Mouse (Mus musculus) MEL (cell line): ENCODE measurements around the gene Gm49661. TPM values are rescaled to one million over a fixed set of nuclear protein-coding genes. Genes with fewer than 3 reads are reported as not detected.

Experiments used
- DNase-seq: peaks from one replicate; pipeline ENCODE4 v3.0.0; 2011; ENCODE audit warnings: low read depth, low spot score
- H3K27ac ChIP-seq: 2 replicates; pipeline ENCODE4 v1.5.1; 2012; ENCODE audit warnings: low read depth, mild to moderate bottlenecking, control low read depth, low read length, moderate library complexity; ENCODE audit not compliant: control insufficient read depth
- H3K27me3 ChIP-seq, 2 experiments: fragments of 150-350 bp in 1 of 2; sonication (generic) in 1 of 2; 2 replicates each; pipeline ENCODE4 v1.6.1; 2012; ENCODE audit warnings: low read length in 2 of 2, mild to moderate bottlenecking in 2 of 2, improper control_type of control experiment in 1 of 2, moderate library complexity in 1 of 2; ENCODE audit not compliant: insufficient read depth in 2 of 2, control insufficient read depth in 1 of 2
- H3K36me3 ChIP-seq, 2 experiments: 2 replicates each; pipeline ENCODE4 v1.6.1; 2012 to 2014; ENCODE audit warnings: low read length in 2 of 2, improper control_type of control experiment in 1 of 2, inconsistent platforms in 1 of 2, mild to moderate bottlenecking in 1 of 2; ENCODE audit not compliant: insufficient read depth in 2 of 2, control insufficient read depth in 1 of 2
- H3K4me1 ChIP-seq, 2 experiments: fragments of 150-350 bp in 1 of 2; sonication (generic) in 1 of 2; 2 replicates each; pipeline ENCODE4 v1.6.1; 2012; ENCODE audit warnings: low read length in 2 of 2, improper control_type of control experiment in 1 of 2, mild to moderate bottlenecking in 1 of 2; ENCODE audit not compliant: insufficient read depth in 2 of 2, control insufficient read depth in 1 of 2
- H3K4me3 ChIP-seq, 2 experiments: fragments of 150-350 bp in 1 of 2; sonication (generic) in 1 of 2; 2 replicates each; pipeline ENCODE4 v1.5.1; 2012; ENCODE audit warnings: low read depth in 2 of 2, low read length in 2 of 2, mild to moderate bottlenecking in 2 of 2, moderate library complexity in 2 of 2, control low read depth in 1 of 2, improper control_type of control experiment in 1 of 2; ENCODE audit not compliant: control insufficient read depth in 1 of 2, insufficient read depth in 1 of 2
- H3K79me2 ChIP-seq: 2 replicates; pipeline ENCODE4 v1.6.1; 2012; ENCODE audit warnings: mild to moderate bottlenecking, low read length, moderate library complexity; ENCODE audit not compliant: control insufficient read depth, poor library complexity, insufficient read depth
- H3K9ac ChIP-seq: 2 replicates; pipeline ENCODE4 v1.6.1; 2012; ENCODE audit warnings: low read depth, mild to moderate bottlenecking, control low read depth, low read length, moderate library complexity; ENCODE audit not compliant: control insufficient read depth, poor library complexity, severe bottlenecking
- H3K9me3 ChIP-seq: fragments of 150-350 bp; sonication (generic); replicated peaks from 2 replicates; pipeline ENCODE4 v1.6.1; 2012; ENCODE audit warnings: mild to moderate bottlenecking, low read length, improper control_type of control experiment, moderate library complexity; ENCODE audit not compliant: insufficient read depth
- BHLHE40 ChIP-seq: IDR thresholded peaks from 2 replicates; pipeline ENCODE4 v1.6.1; 2012; ENCODE audit warnings: low read depth, mild to moderate bottlenecking, inconsistent platforms, low read length, improper control_type of control experiment, borderline replicate concordance
- CTCF ChIP-seq, 3 experiments: IDR thresholded peaks in 2 of 3; conservative IDR thresholded peaks in 1 of 3; 2 replicates each; pipeline ENCODE4 v1.5.1; 2011 to 2012; ENCODE audit warnings: low read length in 3 of 3, low read depth in 2 of 3, mild to moderate bottlenecking in 2 of 3, improper control_type of control experiment in 1 of 3, inconsistent platforms in 1 of 3, mixed read lengths in 1 of 3, moderate library complexity in 1 of 3; ENCODE audit not compliant: control insufficient read depth in 1 of 3, insufficient read depth in 1 of 3, poor library complexity in 1 of 3, severe bottlenecking in 1 of 3
- E2F4 ChIP-seq: IDR thresholded peaks from 2 replicates; pipeline ENCODE4 v1.6.1; 2011; ENCODE audit warnings: low read depth, low read length, improper control_type of control experiment, borderline replicate concordance
- ELF1 ChIP-seq: IDR thresholded peaks from 2 replicates; pipeline ENCODE4 v1.6.1; 2014; ENCODE audit warnings: low read depth, mild to moderate bottlenecking, inconsistent platforms, low read length, improper control_type of control experiment, moderate library complexity
- ETS1 ChIP-seq: IDR thresholded peaks from 2 replicates; pipeline ENCODE4 v1.6.1; 2012; ENCODE audit warnings: low read depth, mild to moderate bottlenecking, inconsistent platforms, low read length, improper control_type of control experiment, moderate library complexity
- GABPA ChIP-seq: IDR thresholded peaks from 2 replicates; pipeline ENCODE4 v1.6.1; 2012; ENCODE audit warnings: low read depth, mild to moderate bottlenecking, inconsistent platforms, low read length, improper control_type of control experiment, moderate library complexity
- HCFC1 ChIP-seq: IDR thresholded peaks from 2 replicates; pipeline ENCODE4 v1.6.1; 2012; ENCODE audit warnings: low read depth, mild to moderate bottlenecking, inconsistent platforms, low read length, improper control_type of control experiment, moderate library complexity
- JUND ChIP-seq: IDR thresholded peaks from 2 replicates; pipeline ENCODE4 v1.6.1; 2011; ENCODE audit warnings: low read depth, mild to moderate bottlenecking, improper control_type of control experiment, low read length
- MAX ChIP-seq: IDR thresholded peaks from 2 replicates; pipeline ENCODE4 v1.6.1; 2011; ENCODE audit warnings: low read length, improper control_type of control experiment
- MAZ ChIP-seq: IDR thresholded peaks from 2 replicates; pipeline ENCODE4 v1.6.1; 2012; ENCODE audit warnings: low read depth, mild to moderate bottlenecking, inconsistent platforms, low read length, improper control_type of control experiment
- MEF2A ChIP-seq: IDR thresholded peaks from 2 replicates; pipeline ENCODE4 v1.6.1; 2014; ENCODE audit warnings: low read depth, mild to moderate bottlenecking, inconsistent platforms, low read length, improper control_type of control experiment; ENCODE audit not compliant: poor library complexity, insufficient replicate concordance, severe bottlenecking; ENCODE audit errors: extremely low read depth
- MXI1 ChIP-seq: IDR thresholded peaks from 2 replicates; pipeline ENCODE4 v1.6.1; 2011; ENCODE audit warnings: mild to moderate bottlenecking, low read depth, low read length, improper control_type of control experiment
- MYB ChIP-seq: IDR thresholded peaks from 2 replicates; pipeline ENCODE4 v1.6.1; 2011; ENCODE audit warnings: mild to moderate bottlenecking, low read depth, low read length, improper control_type of control experiment
- MYC ChIP-seq: IDR thresholded peaks from 2 replicates; pipeline ENCODE4 v1.6.1; 2011; ENCODE audit warnings: low read depth, mild to moderate bottlenecking, low read length, improper control_type of control experiment, moderate library complexity
- NELFE ChIP-seq: IDR thresholded peaks from 2 replicates; pipeline ENCODE4 v1.6.1; 2011; ENCODE audit warnings: low read depth, low read length, improper control_type of control experiment
- POLR2A ChIP-seq, 2 experiments: IDR thresholded peaks; 2 replicates each; pipeline ENCODE4 v1.6.1; 2011 to 2012; ENCODE audit warnings: low read length in 2 of 2, mild to moderate bottlenecking in 2 of 2, control low read depth in 1 of 2, improper control_type of control experiment in 1 of 2, low read depth in 1 of 2, moderate library complexity in 1 of 2; ENCODE audit not compliant: control insufficient read depth in 1 of 2, insufficient read depth in 1 of 2, poor library complexity in 1 of 2
- POLR2AphosphoS5 ChIP-seq: IDR thresholded peaks from 2 replicates; pipeline ENCODE4 v1.6.1; 2012; ENCODE audit warnings: low read depth, borderline replicate concordance, mild to moderate bottlenecking, inconsistent platforms, low read length, moderate library complexity, mixed read lengths
- RAD21 ChIP-seq: IDR thresholded peaks from 2 replicates; pipeline ENCODE4 v1.6.1; 2011; ENCODE audit warnings: mild to moderate bottlenecking, low read depth, low read length, improper control_type of control experiment
- SIN3A ChIP-seq: IDR thresholded peaks from 2 replicates; pipeline ENCODE4 v1.6.1; 2012; ENCODE audit warnings: low read length, improper control_type of control experiment, inconsistent platforms
- SMC3 ChIP-seq: IDR thresholded peaks from 2 replicates; pipeline ENCODE4 v1.6.1; 2011; ENCODE audit warnings: low read depth, low read length, improper control_type of control experiment
- TAL1 ChIP-seq: IDR thresholded peaks from 2 replicates; pipeline ENCODE4 v1.6.1; 2012; ENCODE audit warnings: mild to moderate bottlenecking, inconsistent platforms, low read length, moderate library complexity, mixed read lengths
- TCF12 ChIP-seq: IDR thresholded peaks from 2 replicates; pipeline ENCODE4 v1.6.1; 2014; ENCODE audit warnings: low read depth, mild to moderate bottlenecking, inconsistent platforms, low read length, improper control_type of control experiment, moderate library complexity
- UBTF ChIP-seq: IDR thresholded peaks from 2 replicates; pipeline ENCODE4 v1.6.1; 2012; ENCODE audit warnings: low read depth, mild to moderate bottlenecking, inconsistent platforms, low read length, improper control_type of control experiment, moderate library complexity, borderline replicate concordance; ENCODE audit not compliant: insufficient read depth
- USF1 ChIP-seq: IDR thresholded peaks from 2 replicates; pipeline ENCODE4 v1.6.1; 2014; ENCODE audit warnings: low read depth, mild to moderate bottlenecking, inconsistent platforms, low read length, improper control_type of control experiment, moderate library complexity
- ZC3H11A ChIP-seq: IDR thresholded peaks from 2 replicates; pipeline ENCODE4 v1.6.1; 2012; ENCODE audit warnings: low read depth, mild to moderate bottlenecking, inconsistent platforms, low read length, improper control_type of control experiment
- ZKSCAN1 ChIP-seq: IDR thresholded peaks from 2 replicates; pipeline ENCODE4 v1.6.1; 2012; ENCODE audit warnings: low read depth, mild to moderate bottlenecking, inconsistent platforms, low read length, improper control_type of control experiment, moderate library complexity
- ZMIZ1 ChIP-seq: IDR thresholded peaks from 2 replicates; pipeline ENCODE4 v1.6.1; 2012; ENCODE audit warnings: low read depth, mild to moderate bottlenecking, inconsistent platforms, low read length, improper control_type of control experiment, moderate library complexity
- ZNF384 ChIP-seq: IDR thresholded peaks from 2 replicates; pipeline ENCODE4 v1.6.1; 2012; ENCODE audit warnings: low read depth, mild to moderate bottlenecking, inconsistent platforms, low read length, improper control_type of control experiment
- polyA plus RNA-seq, 2 experiments: library from polyadenylated mRNA; stranded (reverse) in 1 of 2; unstranded in 1 of 2; fragments of >175 nt in 1 of 2; fragments of >200 nt in 1 of 2; gene quantifications; 2 replicates each; pipeline versions ENCODE4 v1.2.1 to v1.2.4; 2012; ENCODE audit warnings: low replicate concordance in 2 of 2, low read depth in 1 of 2; ENCODE audit not compliant: insufficient read length in 2 of 2, insufficient read depth in 1 of 2, missing spikeins in 1 of 2
- total RNA-seq: library from RNA; depleted of rRNA; stranded (reverse); fragments of 300-350 nt; gene quantifications from 2 replicates; pipeline ENCODE4 v1.2.3, GENCODE M21; 2012

Gm49661 gene
- total and polyA plus RNA-seq, 3 experiments: 4.7 TPM; not detected in 2

- no peak for TF ChIP-seq ZMIZ1
Measured at GRCm38 (mm10) chr8:85011242-85011641, 42.0 kb upstream of the Gm49661 start (continued).

- TF ChIP-seq POLR2A (IDR thresholded peaks at IDR 0.05; ENCODE audit: control insufficient read depth in 1 of 2, insufficient read depth in 1 of 2, low read depth in 1 of 2, low read length in 2 of 2, poor library complexity in 1 of 2) (no peak), MYB (no peak), MEF2A (no peak), SMC3 (no peak), E2F4 (no peak), JUND (no peak), MYC (no peak)
- Histone ChIP-seq H3K27me3 (no peaks in the 10 kb centered on the region), H3K9me3 (no peaks in the 10 kb centered on the region), H3K79me2 (no peaks in the 10 kb centered on the region), H3K4me3 (no peak overlapping the region), H3K27ac (no peak overlapping the region), H3K36me3 (no peaks in the 10 kb centered on the region), H3K4me1 (no peaks in the 10 kb centered on the region), H3K9ac (no peak overlapping the region)
- no peak for DNase-seq
Measured at GRCm38 (mm10) chr8:85007686-85008085, 38.5 kb upstream of the Gm49661 start.

- Histone ChIP-seq H3K4me1 (peaks cover 0 to 5% of the 10 kb centered on the region in 2 experiments; a peak in 1 of 4 replicates), H3K79me2 (no peaks in the 10 kb centered on the region), H3K27me3 (no peaks in the 10 kb centered on the region), H3K9me3 (no peaks in the 10 kb centered on the region), H3K36me3 (no peaks in the 10 kb centered on the region), H3K9ac (peak overlapping the region; percentile 35), H3K27ac (no peak overlapping the region; the same call in 1 of the 2 replicates), H3K4me3 (no peak overlapping the region; a peak in 1 of 4 replicates)
- peak; percentile 97 for DNase-seq
- no peak for TF ChIP-seq UBTF
- 0 out of 2 replicates have a peak, but pooled peaks have one; percentile 47 for TF ChIP-seq ZMIZ1
- TF ChIP-seq NELFE: no peak
- peak; percentile 82 for TF ChIP-seq RAD21
- TF ChIP-seq MYC: peak; percentile 64; the same call in 1 of the 2 replicates
- no peak for TF ChIP-seq POLR2AphosphoS5
- TF ChIP-seq ETS1: peak; percentile 64; the same call in 1 of the 2 replicates
- TF ChIP-seq ELF1: peak; percentile 65; the same call in 1 of the 2 replicates
- peak; percentile 34; the same call in 1 of the 2 replicates for TF ChIP-seq ZNF384
- TF ChIP-seq USF1: 0 out of 2 replicates have a peak, but pooled peaks have one; percentile 34
- peak; percentile 43; the same call in 1 of the 2 replicates for TF ChIP-seq TCF12
- TF ChIP-seq E2F4: no peak
- TF ChIP-seq HCFC1: peak; percentile 70
- TF ChIP-seq SMC3: peak; percentile 92
- no peak for TF ChIP-seq BHLHE40
- peak; percentile 68 for TF ChIP-seq ZC3H11A
- 0 out of 2 replicates have a peak, but pooled peaks have one; percentile 19 for TF ChIP-seq JUND
- TF ChIP-seq GABPA: no peak
- TF ChIP-seq ZKSCAN1: peak; percentile 36; the same call in 1 of the 2 replicates
- TF ChIP-seq CTCF (IDR thresholded peaks at IDR 0.05 in 2 of 3, conservative IDR thresholded peaks at IDR 0.05 in 1 of 3; ENCODE audit: control insufficient read depth in 1 of 3, insufficient read depth in 1 of 3, low read depth in 2 of 3, low read length in 3 of 3, poor library complexity in 1 of 3, severe bottlenecking in 1 of 3): peak in 2 of 3 experiments; percentile 83 to 97
- peak; percentile 63; the same call in 1 of the 2 replicates for TF ChIP-seq MAZ
- peak; percentile 81 for TF ChIP-seq SIN3A
- TF ChIP-seq TAL1: no peak
- peak; percentile 53 for TF ChIP-seq MAX
- peak; percentile 80 for TF ChIP-seq MXI1
Measured at GRCm38 (mm10) chr8:84997649-84998295, 28.5 kb upstream of the Gm49661 start.
